Mouse (Mus musculus) naive thymus-derived CD4-positive, alpha-beta T cell, adult 2 months (primary cell): Measurements from ENCODE around the gene Wdr77.
"Not testable (repeated sequence)": the region's sequence is repeated elsewhere in the genome, so short reads cannot be mapped to it uniquely, and the experiment has no call there.

Experiments
- DNase-seq: peaks from one replicate; pipeline ENCODE4 v3.0.0-alpha.2; 2011; ENCODE audit warnings: low read depth

Wdr77 gene

GRCm38 (mm10) chr3:105958974-105959580 lies at the start of gene Wdr77:
Gene Wdr77, plus strand, starts transcription at chr3:105959369.
- peak; percentile 100 for DNase-seq

DNA sequence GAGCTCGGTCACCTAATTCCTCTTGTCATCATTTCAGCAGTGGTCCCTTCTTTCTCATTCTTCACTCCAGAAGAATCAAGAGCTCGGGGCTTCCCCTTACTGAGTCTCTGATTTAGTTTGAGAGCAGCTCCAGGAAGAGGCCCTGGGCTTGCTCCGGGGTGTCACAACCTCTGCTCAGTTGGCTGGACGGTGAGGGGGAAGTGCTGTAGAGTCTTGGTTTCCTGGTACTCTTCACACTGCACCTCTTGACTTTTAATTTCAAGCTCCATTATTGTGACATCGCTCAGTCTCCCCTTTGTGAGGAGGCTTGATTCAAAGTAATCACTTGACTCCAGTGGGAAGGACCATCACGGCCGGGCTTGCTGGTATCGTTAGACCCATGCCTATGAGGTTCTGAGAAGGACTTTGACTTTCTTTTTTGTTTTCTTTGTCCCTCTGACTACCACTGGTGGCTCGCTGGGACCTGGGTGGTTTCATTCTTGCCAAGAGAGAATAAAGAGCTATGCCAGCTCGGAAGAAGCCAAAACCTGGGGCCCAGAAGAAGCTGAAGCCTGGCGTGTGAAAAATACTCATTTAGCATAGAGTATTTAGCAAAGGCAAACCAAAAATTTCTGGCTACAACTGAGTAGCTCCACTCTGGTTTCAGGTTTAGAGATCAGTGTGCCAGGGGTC lies 48.5 kb upstream of the Wdr77 start:
- peak; percentile 69 for DNase-seq

DNA sequence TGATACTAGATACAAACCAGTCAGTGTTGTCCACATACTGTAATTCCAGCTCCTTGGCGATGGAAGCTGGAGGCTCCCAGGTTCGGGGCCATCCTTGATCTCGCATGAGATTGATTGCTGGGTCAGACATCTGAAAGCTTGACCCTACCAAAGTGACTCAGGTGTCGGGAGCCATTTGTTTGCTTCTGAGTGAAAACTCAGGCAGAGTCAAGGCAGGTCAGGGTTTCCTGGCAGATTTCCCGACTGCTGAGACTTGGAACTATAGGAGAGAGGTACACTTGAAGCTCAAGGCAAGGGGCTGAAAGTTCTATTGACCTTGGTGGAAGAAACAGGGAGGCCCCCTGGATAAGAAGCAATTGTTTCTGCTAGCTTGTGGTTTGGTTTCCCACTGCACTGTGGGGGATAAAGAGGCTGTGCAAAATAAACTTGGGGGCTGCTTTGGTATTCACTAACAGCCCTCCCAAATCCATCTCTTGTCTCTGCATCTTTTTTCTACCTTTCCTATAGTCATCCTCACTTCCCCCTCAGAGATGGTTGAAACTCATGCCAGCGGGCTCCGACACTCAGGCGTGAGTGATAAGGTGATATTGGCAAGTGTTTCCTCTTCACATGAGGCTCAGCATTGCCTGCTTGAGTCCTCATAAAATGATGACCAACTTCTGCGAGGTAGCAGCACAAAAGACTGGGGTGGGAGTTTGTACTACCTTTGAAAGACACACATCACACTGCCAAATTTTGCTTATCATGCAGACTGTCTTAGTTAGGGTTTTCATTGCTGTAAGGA lies 46.9 kb upstream of the Wdr77 start:
- no peak for DNase-seq

DNA sequence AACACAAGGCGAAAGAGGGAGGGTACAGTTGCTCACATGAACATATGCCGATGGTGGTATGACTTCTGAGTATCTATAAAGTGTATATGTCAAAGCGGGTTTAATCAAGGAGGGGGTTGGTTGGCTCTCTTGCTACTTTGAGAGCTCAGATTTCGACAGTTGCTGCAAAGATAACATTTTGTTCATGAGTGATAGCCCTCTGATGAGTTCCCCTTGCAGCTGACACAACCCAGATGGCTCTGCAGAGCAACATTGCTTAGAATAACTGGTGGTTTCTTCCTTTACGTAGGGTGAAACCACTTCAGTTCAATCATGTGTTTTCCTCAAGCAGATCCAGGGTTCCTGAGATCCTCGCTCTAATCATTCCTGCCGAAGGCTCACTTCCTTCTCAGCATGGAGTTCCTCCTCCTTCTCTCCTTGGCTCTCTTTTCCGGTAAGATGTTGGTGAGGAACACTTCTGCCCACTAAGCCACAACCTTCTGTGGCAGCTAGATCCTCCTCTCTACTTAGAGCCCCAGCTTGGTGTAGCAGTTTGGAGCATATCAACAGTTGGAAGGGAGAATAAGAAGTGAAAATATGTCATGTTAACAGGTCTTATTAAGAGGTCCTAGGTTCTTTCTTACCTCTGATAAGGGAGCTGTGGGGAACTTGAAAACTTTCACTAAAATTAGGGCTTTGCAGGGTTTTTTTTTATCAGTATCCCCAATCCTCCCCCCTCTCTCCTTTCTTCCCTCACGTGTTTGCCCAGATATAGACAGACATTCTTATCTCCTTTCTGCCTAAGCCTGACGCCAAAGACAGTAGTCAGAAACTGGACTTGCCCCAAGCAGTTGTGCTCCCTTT lies 45.1 kb upstream of the Wdr77 start:
- no peak for DNase-seq

- DNase-seq = no peak
Observed at GRCm38 (mm10) chr3:105915281-105915680, 43.9 kb upstream of the Wdr77 start.

GRCm38 (mm10) chr3:105916455-105916854 lies 42.7 kb upstream of the Wdr77 start:
- DNase-seq = not testable (repeated sequence)

DNA sequence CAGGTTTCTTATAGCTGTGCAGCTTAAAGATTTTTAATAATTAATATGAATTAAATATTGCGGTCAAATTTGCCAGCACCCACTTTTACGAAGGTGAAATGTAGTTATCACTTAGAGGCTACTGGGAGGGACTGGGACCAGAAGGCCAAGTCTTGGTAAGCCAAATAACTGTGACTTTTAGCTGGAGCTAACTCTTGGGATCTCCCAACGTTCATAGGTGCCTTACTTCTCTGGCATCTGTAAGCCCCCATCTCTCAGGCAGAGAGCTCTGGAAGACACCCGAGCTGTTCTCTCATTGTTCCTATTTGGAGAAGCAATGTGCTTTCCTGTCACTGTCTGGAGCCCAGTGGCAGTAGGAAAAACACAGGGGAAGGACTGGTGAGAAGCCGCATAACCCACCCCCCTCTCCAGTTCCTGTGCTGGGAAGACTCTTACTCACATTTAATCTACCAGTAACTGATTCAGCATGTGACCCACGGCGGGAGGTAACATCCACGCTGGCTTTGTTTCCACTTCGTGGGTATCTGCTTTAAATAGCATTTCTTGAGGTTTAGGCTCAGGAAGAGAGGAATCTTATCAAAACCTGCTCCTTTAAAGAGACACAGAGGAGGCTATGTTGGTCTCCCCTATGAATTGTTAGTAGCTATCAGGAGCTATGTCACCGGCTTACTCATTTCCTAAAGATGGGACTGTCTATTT lies 41.4 kb upstream of the Wdr77 start:
- DNase-seq = no peak

GRCm38 (mm10) chr3:105918355-105918745 lies 40.8 kb upstream of the Wdr77 start:
- no peak for DNase-seq

GRCm38 (mm10) chr3:105920743-105921142 lies 38.4 kb upstream of the Wdr77 start:
- DNase-seq = not testable (repeated sequence)

DNA sequence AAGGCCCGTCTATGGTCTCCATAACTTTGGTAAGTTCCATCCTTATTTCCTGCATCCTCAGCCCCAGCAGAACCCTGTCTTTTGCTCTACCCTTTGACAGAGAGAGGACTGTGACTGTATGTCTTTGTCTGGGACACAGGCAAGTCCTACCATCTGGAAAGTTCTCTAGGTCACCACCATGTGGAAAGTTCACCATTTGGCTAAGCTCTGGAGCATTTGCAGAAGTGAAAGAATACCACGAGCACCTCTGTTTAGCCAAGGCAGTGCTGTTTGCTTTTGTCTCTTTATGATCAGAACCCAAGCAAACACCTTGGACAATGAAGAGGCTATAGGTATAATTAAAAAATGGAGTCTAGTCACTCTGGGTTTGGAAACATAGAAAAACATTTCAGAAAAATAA lies 37.2 kb upstream of the Wdr77 start:
- DNase-seq = no peak

DNA sequence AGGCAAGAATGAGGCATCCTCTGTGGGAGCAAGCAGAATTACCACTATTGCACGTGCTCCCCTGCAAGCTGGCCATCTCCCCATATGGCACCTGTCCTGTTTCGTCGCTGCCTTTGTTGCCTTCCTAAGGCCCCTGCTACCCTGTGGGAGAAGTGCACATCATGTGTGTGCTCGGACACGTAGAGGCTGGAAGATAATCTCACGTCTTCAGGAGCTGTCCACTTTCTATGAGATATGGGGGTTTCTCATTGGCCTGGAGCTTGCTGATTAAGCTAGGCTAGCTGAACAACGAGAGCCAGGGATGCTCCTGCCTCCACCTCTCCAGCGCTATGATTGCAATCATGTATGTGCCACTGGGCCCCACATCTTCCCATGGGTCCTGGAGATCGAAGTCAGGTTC lies 34.6 kb upstream of the Wdr77 start:
- DNase-seq = no peak

GRCm38 (mm10) chr3:105927561-105928194 lies 31.5 kb upstream of the Wdr77 start:
- DNase-seq = no peak

- DNase-seq = no peak
Observed at GRCm38 (mm10) chr3:105928195-105928569, 31.0 kb upstream of the Wdr77 start.

DNA sequence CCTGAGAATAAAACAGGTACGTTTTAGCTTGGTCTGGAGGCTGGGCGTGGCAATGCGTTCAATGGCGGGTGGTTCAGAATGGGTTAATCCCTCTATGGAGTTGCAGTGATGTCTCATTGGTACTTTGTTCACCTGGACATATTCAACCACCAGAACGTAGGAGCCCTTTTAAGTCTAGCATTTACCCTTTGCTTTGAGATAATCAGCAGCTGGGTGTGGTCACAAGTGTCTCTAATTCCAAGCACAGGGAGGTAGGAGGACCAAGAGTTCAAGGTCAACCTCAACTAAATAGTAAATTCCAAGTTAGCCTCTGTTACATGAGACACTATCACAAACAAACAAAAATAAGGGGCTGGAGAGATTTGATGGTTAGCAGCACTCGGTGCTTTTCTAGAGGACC lies 30.4 kb upstream of the Wdr77 start:
- no peak for DNase-seq

- peak; percentile 29 for DNase-seq
Observed at GRCm38 (mm10) chr3:105929821-105930220, 29.3 kb upstream of the Wdr77 start.

DNA sequence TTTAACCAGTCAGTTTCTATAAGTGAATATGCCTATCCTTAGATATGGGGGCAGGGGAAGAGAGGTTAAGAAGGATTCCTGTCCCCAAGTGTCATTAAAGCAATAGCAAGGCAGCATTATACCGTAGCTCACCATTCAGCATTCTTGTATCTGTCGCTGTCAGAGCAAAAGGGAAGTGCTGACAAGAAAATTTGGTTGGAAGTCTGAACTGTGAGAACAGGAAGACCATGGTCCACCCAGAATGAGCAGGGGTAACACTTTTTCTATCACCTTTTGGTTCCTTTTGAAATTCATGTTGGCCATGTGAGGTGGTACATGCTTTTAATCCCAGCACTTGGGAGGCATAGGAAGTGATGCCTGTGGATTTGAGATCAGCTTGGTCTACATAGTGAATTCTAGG lies 28.1 kb upstream of the Wdr77 start:
- DNase-seq = no peak

DNA sequence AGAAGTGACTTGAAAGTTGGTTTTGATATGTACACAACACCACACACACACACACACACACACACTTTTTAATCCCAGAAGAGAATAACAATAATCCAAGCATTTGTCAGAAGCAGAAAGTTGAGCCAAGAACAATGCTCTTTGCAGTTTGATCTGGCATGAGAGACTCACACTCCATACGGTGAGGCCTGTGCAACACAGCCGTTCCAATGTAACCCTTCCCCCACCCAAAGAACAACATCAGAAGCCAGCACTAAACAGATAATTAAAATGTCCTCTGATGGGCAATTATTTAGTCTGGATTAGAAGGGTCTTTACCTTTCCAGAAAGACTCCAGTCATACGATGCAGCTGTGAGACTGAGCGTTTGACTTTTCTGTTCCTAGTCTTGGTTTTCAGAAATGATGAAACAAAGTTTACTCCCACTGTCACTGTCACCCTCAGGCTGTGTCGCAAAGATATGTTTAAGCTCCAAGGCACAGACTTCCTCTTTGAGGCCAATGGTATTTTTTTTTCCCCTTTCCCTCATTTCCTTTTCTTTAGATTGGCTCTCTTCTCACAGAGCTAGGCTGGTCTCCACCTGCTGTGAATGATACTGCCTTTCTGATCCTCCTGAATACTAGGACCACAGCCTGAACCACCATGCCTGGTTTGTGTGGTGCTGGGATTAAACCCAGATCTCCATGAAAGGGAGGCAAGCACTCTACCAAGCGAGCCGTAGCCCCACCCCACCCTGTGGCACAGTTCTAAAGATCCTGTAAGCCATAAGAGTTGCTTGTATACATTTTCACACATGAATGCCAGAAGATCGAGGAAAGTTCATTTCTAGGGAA lies 26.7 kb upstream of the Wdr77 start, which contains the start of gene I830077J02Rik:
I830077J02Rik (minus strand) TSS at position 425 of the 832 bp plus-strand sequence.
- no peak for DNase-seq

GRCm38 (mm10) chr3:105933926-105934325 lies 25.2 kb upstream of the Wdr77 start:
- DNase-seq = no peak

GRCm38 (mm10) chr3:105935033-105935432 lies 24.1 kb upstream of the Wdr77 start:
- no peak for DNase-seq

DNA sequence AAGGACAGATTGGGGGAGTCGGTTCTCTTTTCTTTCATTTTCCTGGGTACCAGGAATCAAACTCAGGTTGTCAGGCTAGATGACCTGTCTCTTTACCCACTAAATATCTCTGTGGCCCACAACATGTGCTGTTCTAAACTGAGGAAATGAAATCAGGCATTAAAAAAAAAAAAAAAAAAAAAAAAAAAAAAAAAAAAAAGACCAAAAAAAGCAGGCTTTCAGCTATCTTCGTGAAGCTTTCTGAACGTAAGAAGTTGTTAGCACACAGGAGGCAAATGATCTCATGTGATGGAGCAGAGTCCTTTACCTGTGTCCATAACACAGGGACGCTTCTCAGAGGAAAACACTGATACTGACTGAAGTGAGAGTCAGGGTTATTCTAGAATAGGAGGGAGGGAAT lies 23.1 kb upstream of the Wdr77 start:
- no peak for DNase-seq
